16 mouse cellular contexts compared by ENCODE assay signal in genomic region chr9:58899602-58900001, GRCm38 (mm10).
"Had no signal": no experiment of that assay in that cellular context is flagged by ENCODE, and none has a peak within 500 bp of the region (broad histone marks: within the 10 kb centered on the region; RNA-seq: fewer than 3 reads in every experiment).

No protein-coding gene starts in this region.

- H3K27ac ChIP-seq: kidney, postnatal 0 days; limb, embryonic 12.5 days; liver, embryonic 14.5 days; midbrain, embryonic 10.5 days; neural tube, embryonic 15.5 days had no signal

- H3K27me3 ChIP-seq: limb, embryonic 12.5 days; neural tube, embryonic 15.5 days had no signal

- H3K4me2 ChIP-seq: limb, embryonic 12.5 days; lung, embryonic 14.5 days; neural tube, embryonic 15.5 days had no signal

- H3K4me1 ChIP-seq: limb, embryonic 12.5 days; midbrain, embryonic 10.5 days; neural tube, embryonic 15.5 days had no signal

- H3K9ac ChIP-seq: limb, embryonic 12.5 days; liver, embryonic 14.5 days; lung, embryonic 14.5 days; neural tube, embryonic 15.5 days had no signal

- H3K4me3 ChIP-seq: limb, embryonic 12.5 days; midbrain, embryonic 10.5 days; myocyte; neural tube, embryonic 15.5 days had no signal

- DNase-seq: kidney, adult 11 months; kidney, adult 9 months; kidney, postnatal 36 days; layer of hippocampus, adult 9-11 months; liver; lung, embryonic 14.5 days; lung, postnatal 14 days; midbrain, embryonic 14.5 days; thymus, adult 18-20 months; thymus, postnatal 25 days had no signal

- H3K9me3 ChIP-seq: limb, embryonic 12.5 days; midbrain, embryonic 10.5 days; neural tube, embryonic 15.5 days had no signal
